Mouse (Mus musculus) cerebellum, adult 2 months (tissue): ENCODE measurements around the gene Snx11.

Source experiments
- CTCF ChIP-seq: fragments of 200-500 bp; IDR thresholded peaks from 2 replicates; pipeline ENCODE4 v1.5.1; 2011; ENCODE audit warnings: low read depth, mild to moderate bottlenecking, control low read depth, low read length, moderate library complexity, borderline replicate concordance; ENCODE audit not compliant: insufficient read depth
- POLR2A ChIP-seq: fragments of 200-500 bp; IDR thresholded peaks from 2 replicates; pipeline ENCODE4 v1.6.1; 2011; ENCODE audit warnings: low read length, control low read depth, borderline replicate concordance; ENCODE audit not compliant: insufficient read depth

GRCm38 (mm10) chr11:96736361-96736760, 41.0 kb downstream of the Snx11 start:
- TF ChIP-seq POLR2A (no peak), CTCF (no peak)
